Mouse (Mus musculus) forebrain, postnatal 0 days (tissue): ENCODE data around the gene Glud1. TPM values are rescaled to one million over a fixed set of nuclear protein-coding genes. Genes with fewer than 3 reads are reported as not detected.
A peak's percentile ranks its signal among the peaks of the same experiment; 100 is the strongest.

Experiments
- ATAC-seq: fragments of 200-750 bp; cut with Nextera tagmentation; 2 replicates; pipeline ENCODE4 v1.8.0; 2017; ENCODE audit warnings: mild to moderate bottlenecking, moderate library complexity
- DNase-seq: peaks from one replicate; pipeline ENCODE4 v3.0.0-alpha.2; 2015
- H3K27ac ChIP-seq: fragments of 300-500 bp; sonication (generic); 2 replicates; pipeline ENCODE4 v1.5.1; 2014; ENCODE audit warnings: low read depth, mild to moderate bottlenecking, antibody characterized with exemption, low read length, moderate library complexity, mixed read lengths
- H3K27me3 ChIP-seq: fragments of 300-500 bp; sonication (generic); 2 replicates; pipeline ENCODE4 v1.6.1; 2014; ENCODE audit warnings: mild to moderate bottlenecking, low read length, mixed read lengths; ENCODE audit not compliant: insufficient read depth
- H3K36me3 ChIP-seq: fragments of 300-500 bp; sonication (generic); 2 replicates; pipeline ENCODE4 v1.6.1; 2014; ENCODE audit warnings: mild to moderate bottlenecking, moderate library complexity; ENCODE audit not compliant: insufficient read depth
- H3K4me1 ChIP-seq: fragments of 300-500 bp; sonication (generic); 2 replicates; pipeline ENCODE4 v1.6.1; 2014; ENCODE audit warnings: antibody characterized with exemption; ENCODE audit not compliant: insufficient read depth
- H3K4me2 ChIP-seq: fragments of 300-500 bp; sonication (generic); 2 replicates; pipeline ENCODE4 v1.6.1; 2014; ENCODE audit warnings: low read depth, mild to moderate bottlenecking, moderate library complexity
- H3K4me3 ChIP-seq: fragments of 300-500 bp; sonication (generic); 2 replicates; pipeline ENCODE4 v1.5.1; 2014; ENCODE audit warnings: low read depth, low read length, mixed read lengths
- H3K9ac ChIP-seq: fragments of 300-500 bp; sonication (generic); 2 replicates; pipeline ENCODE4 v1.6.1; 2014; ENCODE audit warnings: mild to moderate bottlenecking
- H3K9me3 ChIP-seq: fragments of 300-500 bp; sonication (generic); 2 replicates; pipeline ENCODE4 v1.6.1; 2016; ENCODE audit warnings: low read length
- CTCF ChIP-seq: sonication (generic); IDR thresholded peaks from 2 replicates; pipeline ENCODE4 v1.5.1; 2016; ENCODE audit warnings: antibody characterized with exemption, control low read depth, low read depth
- WGBS: fragments of 180-500 bp; shearing (Covaris S2); extraction: QIAGEN DNeasy Blood & Tissue Kit; methylation state at CpG from one replicate; pipeline ENCODE4 v1.1.7; 2014; 5-methylcytosine and 5-hydroxymethylcytosine counted together
- polyA plus RNA-seq: library from polyadenylated mRNA; unstranded; fragments of >200 nt; fragmentation: Nextera tagmentation; extraction: Ambion mirVana; gene quantifications from 2 replicates; pipeline ENCODE4 v1.2.1, GENCODE M21; 2015
- total RNA-seq: library from RNA; depleted of rRNA; stranded (reverse); fragments of >200 nt; gene quantifications from 2 replicates; pipeline ENCODE4 v1.2.3, GENCODE M21; 2014

Glud1 gene
- total and polyA plus RNA-seq, 2 experiments from 2014 or later = 114 to 179 TPM

GRCm38 (mm10) chr14:34318113-34318512 lies 7.6 kb downstream of the Glud1 start:
- Histone ChIP-seq H3K27ac (no peak overlapping the region), H3K4me3 (no peak overlapping the region), H3K36me3 (peaks cover 19% of the 10 kb centered on the region), H3K9ac (no peak overlapping the region), H3K4me2 (no peak overlapping the region), H3K27me3 (no peaks in the 10 kb centered on the region), H3K9me3 (no peaks in the 10 kb centered on the region), H3K4me1 (peaks cover 7% of the 10 kb centered on the region; the same call in 1 of the 2 replicates)
- TF ChIP-seq CTCF = no peak
- DNase-seq (no peak), ATAC-seq (no peak)

DNA sequence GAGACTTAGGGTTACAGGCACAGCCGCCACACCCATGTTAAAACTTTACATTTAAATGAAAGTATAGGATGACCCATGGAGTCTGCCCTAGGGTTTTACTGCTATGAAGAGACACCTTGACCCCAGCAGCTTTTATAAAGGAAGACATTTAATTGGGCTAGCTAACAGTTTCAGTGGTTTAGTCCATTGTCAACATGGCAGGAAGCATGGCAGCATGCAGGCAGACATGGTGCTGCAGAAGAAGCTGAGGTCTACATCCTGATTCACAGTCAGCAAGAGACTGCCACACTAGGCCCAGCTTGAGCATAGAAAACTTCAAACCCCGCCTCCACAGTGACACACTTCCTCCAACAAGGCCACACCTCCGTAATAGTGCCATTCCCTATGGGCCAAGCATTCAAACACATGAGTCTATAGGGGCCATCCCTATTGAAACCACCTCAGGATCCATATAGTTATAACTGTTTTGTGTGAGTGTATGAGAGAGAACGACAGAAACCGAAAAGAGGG lies 13.1 kb downstream of the Glud1 start:
- Histone ChIP-seq H3K4me3 (no peak overlapping the region), H3K4me1 (no peaks in the 10 kb centered on the region), H3K36me3 (peaks cover 47% of the 10 kb centered on the region), H3K4me2 (no peak overlapping the region), H3K27ac (no peak overlapping the region), H3K9ac (no peak overlapping the region), H3K27me3 (no peaks in the 10 kb centered on the region), H3K9me3 (no peaks in the 10 kb centered on the region)
- WGBS = 95% methylated on average over 5 of the region's 5 CpGs
- TF ChIP-seq CTCF = no peak
- ATAC-seq (no peak), DNase-seq (no peak)

- H3K4me1 ChIP-seq = no peaks in the 10 kb centered on the region
- DNase-seq (no peak), ATAC-seq (no peak)
- no peak for TF ChIP-seq CTCF
- H3K27ac ChIP-seq = no peak overlapping the region
- H3K36me3 ChIP-seq = peaks cover 57% of the 10 kb centered on the region
- no peaks in the 10 kb centered on the region for H3K9me3 ChIP-seq
- 98% methylated on average over 3 of the region's 3 CpGs for WGBS
- no peaks in the 10 kb centered on the region for H3K27me3 ChIP-seq
- no peak overlapping the region for H3K9ac ChIP-seq
- H3K4me2 ChIP-seq = no peak overlapping the region
- no peak overlapping the region for H3K4me3 ChIP-seq
Measured at GRCm38 (mm10) chr14:34326606-34327005, 16.1 kb downstream of the Glud1 start.

GRCm38 (mm10) chr14:34327618-34328017 lies 17.1 kb downstream of the Glud1 start:
- no peak for DNase-seq
- H3K27ac ChIP-seq = no peak overlapping the region
- no peaks in the 10 kb centered on the region for H3K4me1 ChIP-seq
- no peaks in the 10 kb centered on the region for H3K27me3 ChIP-seq
- H3K36me3 ChIP-seq = peaks cover 54% of the 10 kb centered on the region
- TF ChIP-seq CTCF = no peak
- H3K9me3 ChIP-seq = no peaks in the 10 kb centered on the region
- ATAC-seq = no peak
- no peak overlapping the region for H3K4me3 ChIP-seq
- no peak overlapping the region for H3K9ac ChIP-seq
- 87% methylated on average over 1 of the region's 1 CpGs for WGBS
- H3K4me2 ChIP-seq = no peak overlapping the region

DNA sequence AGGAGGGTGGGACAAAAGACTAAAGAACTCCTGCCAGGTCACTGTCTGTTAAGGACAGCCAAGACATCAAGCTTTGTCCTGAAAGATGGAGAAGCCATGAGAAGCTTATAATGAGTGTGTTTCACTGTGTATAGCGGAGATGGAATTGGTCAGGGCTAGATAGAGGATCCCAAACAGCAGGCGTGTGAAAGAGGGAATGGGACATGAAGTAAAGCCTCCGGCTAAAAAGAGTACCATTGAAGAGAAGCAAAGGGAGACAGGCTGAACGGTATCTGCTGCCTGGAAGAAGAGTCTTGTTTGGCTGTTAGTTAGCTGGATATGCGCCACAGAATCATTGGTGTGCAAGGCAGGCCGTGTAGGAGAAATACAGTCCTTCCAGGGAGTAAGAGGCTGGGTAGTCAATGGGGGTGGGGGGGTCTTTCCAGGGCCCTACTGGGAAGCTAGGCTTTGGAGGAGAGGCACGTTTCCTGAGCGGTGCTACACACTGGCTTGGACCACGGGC lies 20.2 kb downstream of the Glud1 start:
- Histone ChIP-seq H3K4me3 (no peak overlapping the region), H3K9me3 (no peaks in the 10 kb centered on the region), H3K4me1 (no peaks in the 10 kb centered on the region), H3K27me3 (no peaks in the 10 kb centered on the region), H3K36me3 (peaks cover 60% of the 10 kb centered on the region), H3K9ac (no peak overlapping the region), H3K27ac (peak overlapping the region; percentile 15; the same call in 1 of the 2 replicates), H3K4me2 (no peak overlapping the region)
- ATAC-seq (peak; percentile 55), DNase-seq (peak; percentile 55)
- WGBS = 50% methylated on average over 9 of the region's 9 CpGs
- no peak for TF ChIP-seq CTCF

DNA sequence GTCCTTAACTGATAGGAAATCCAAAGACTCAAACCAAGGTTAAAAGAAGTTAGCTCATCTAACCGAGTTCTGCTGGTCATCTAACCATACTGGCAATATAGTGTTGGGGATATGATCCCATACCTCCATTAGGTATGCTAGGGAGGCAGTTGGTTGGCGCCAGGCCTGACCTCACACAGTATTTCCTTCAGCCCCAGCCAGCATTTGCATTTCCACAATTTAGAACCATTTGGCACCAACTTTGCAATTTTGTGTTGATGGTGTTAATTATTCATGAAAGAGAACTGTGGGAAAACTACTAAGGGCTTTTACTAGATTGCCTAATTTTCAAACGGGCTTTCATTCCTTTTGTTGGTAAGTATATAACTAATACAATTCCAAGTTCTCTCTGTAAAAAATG lies 21.4 kb downstream of the Glud1 start:
- 35% methylated on average over 3 of the region's 3 CpGs for WGBS
- no peaks in the 10 kb centered on the region for H3K4me1 ChIP-seq
- peak; percentile 50 for ATAC-seq
- H3K27me3 ChIP-seq = no peaks in the 10 kb centered on the region
- H3K4me3 ChIP-seq = no peak overlapping the region
- H3K9ac ChIP-seq = no peak overlapping the region
- TF ChIP-seq CTCF = no peak
- no peak overlapping the region for H3K4me2 ChIP-seq
- 0 out of 2 replicates have a peak overlapping the region, but pooled peaks have one; percentile 35 for H3K27ac ChIP-seq
- no peaks in the 10 kb centered on the region for H3K9me3 ChIP-seq
- peak; percentile 57 for DNase-seq
- H3K36me3 ChIP-seq = peaks cover 62% of the 10 kb centered on the region

- Histone ChIP-seq H3K9ac (no peak overlapping the region), H3K4me2 (no peak overlapping the region), H3K27ac (peak overlapping the region; percentile 59; the same call in 1 of the 2 replicates), H3K4me3 (no peak overlapping the region), H3K27me3 (no peaks in the 10 kb centered on the region), H3K9me3 (no peaks in the 10 kb centered on the region), H3K4me1 (no peaks in the 10 kb centered on the region), H3K36me3 (peaks cover 63% of the 10 kb centered on the region)
- 41% methylated on average over 5 of the region's 5 CpGs for WGBS
- ATAC-seq = peak; percentile 90
- TF ChIP-seq CTCF = no peak
- DNase-seq = peak; percentile 61
Measured at GRCm38 (mm10) chr14:34332476-34332875, 21.9 kb downstream of the Glud1 start.
